Mouse (Mus musculus): ENCODE data around the gene Tuba1b. TPM values are rescaled to one million over a fixed set of nuclear protein-coding genes. Genes with fewer than 3 reads are reported as not detected.

The Tuba1b gene
- polyA plus RNA-seq, 1 experiment from 2014 or later = 1,971 TPM

- Histone ChIP-seq H3K9me3 (ENCODE audit: control insufficient read depth, low read length) (no peaks in the 10 kb centered on the region), H3K27ac (ENCODE audit: low read depth, low read length) (no peak overlapping the region), H3K4me1 (ENCODE audit: control insufficient read depth, insufficient read depth, low read length) (peaks cover 26% of the 10 kb centered on the region), H3K27me3 (ENCODE audit: control insufficient read depth, insufficient read depth, low read length) (peaks cover 40% of the 10 kb centered on the region), H3K9ac (ENCODE audit: low read depth, low read length) (no peak overlapping the region), H3K4me3 (ENCODE audit: low read length) (peak overlapping the region; percentile 17; the same call in 1 of the 2 replicates), H3K4me2 (replicated peaks; ENCODE audit: low read depth, low read length) (peak overlapping the region; percentile 34), H3K36me3 (ENCODE audit: control insufficient read depth, insufficient read depth, low read length) (no peaks in the 10 kb centered on the region)
- WGBS = 14% methylated on average over 19 of the region's 19 CpGs
- ATAC-seq (ENCODE audit: low FRiP score, low TSS enrichment) = no peak
Observed at GRCm38 (mm10) chr15:98891198-98891742, 43.1 kb downstream of the Tuba1b start.

GRCm38 (mm10) chr15:98887526-98887925 is 46.8 kb downstream of the Tuba1b start:
- Histone ChIP-seq H3K4me3 (ENCODE audit: low read length) (no peak overlapping the region), H3K27me3 (ENCODE audit: control insufficient read depth, insufficient read depth, low read length) (peaks cover 3% of the 10 kb centered on the region; the same call in 1 of the 2 replicates), H3K9me3 (ENCODE audit: control insufficient read depth, low read length) (no peaks in the 10 kb centered on the region), H3K9ac (ENCODE audit: low read depth, low read length) (no peak overlapping the region), H3K36me3 (ENCODE audit: control insufficient read depth, insufficient read depth, low read length) (no peaks in the 10 kb centered on the region), H3K4me1 (ENCODE audit: control insufficient read depth, insufficient read depth, low read length) (no peaks in the 10 kb centered on the region), H3K27ac (ENCODE audit: low read depth, low read length) (no peak overlapping the region), H3K4me2 (replicated peaks; ENCODE audit: low read depth, low read length) (no peak overlapping the region)
- ATAC-seq (ENCODE audit: low FRiP score, low TSS enrichment) = no peak
- WGBS = 79% methylated on average over 7 of the region's 7 CpGs

- Histone ChIP-seq H3K27me3 (ENCODE audit: control insufficient read depth, insufficient read depth, low read length) (no peaks in the 10 kb centered on the region), H3K4me1 (ENCODE audit: control insufficient read depth, insufficient read depth, low read length) (peaks cover under 1% of the 10 kb centered on the region; the same call in 1 of the 2 replicates), H3K27ac (ENCODE audit: low read depth, low read length) (no peak overlapping the region), H3K4me2 (replicated peaks; ENCODE audit: low read depth, low read length) (no peak overlapping the region), H3K9me3 (ENCODE audit: control insufficient read depth, low read length) (no peaks in the 10 kb centered on the region), H3K4me3 (ENCODE audit: low read length) (no peak overlapping the region), H3K36me3 (ENCODE audit: control insufficient read depth, insufficient read depth, low read length) (no peaks in the 10 kb centered on the region), H3K9ac (ENCODE audit: low read depth, low read length) (no peak overlapping the region)
- no peak for ATAC-seq (ENCODE audit: low FRiP score, low TSS enrichment)
- 69% methylated on average over 8 of the region's 8 CpGs for WGBS
Observed at GRCm38 (mm10) chr15:98886667-98887387, 47.5 kb downstream of the Tuba1b start.

- no peak overlapping the region for H3K27ac ChIP-seq (ENCODE audit: low read depth, low read length)
- no peak overlapping the region for H3K4me2 ChIP-seq (replicated peaks; ENCODE audit: low read depth, low read length)
- 50% methylated on average over 1 of the region's 1 CpGs for WGBS
- H3K4me3 ChIP-seq (ENCODE audit: low read length) = no peak overlapping the region
- H3K4me1 ChIP-seq (ENCODE audit: control insufficient read depth, insufficient read depth, low read length) = peaks cover 4% of the 10 kb centered on the region; the same call in 1 of the 2 replicates
- no peak for ATAC-seq (ENCODE audit: low FRiP score, low TSS enrichment)
- no peak overlapping the region for H3K9ac ChIP-seq (ENCODE audit: low read depth, low read length)
- H3K27me3 ChIP-seq (ENCODE audit: control insufficient read depth, insufficient read depth, low read length) = no peaks in the 10 kb centered on the region
- no peaks in the 10 kb centered on the region for H3K9me3 ChIP-seq (ENCODE audit: control insufficient read depth, low read length)
- no peaks in the 10 kb centered on the region for H3K36me3 ChIP-seq (ENCODE audit: control insufficient read depth, insufficient read depth, low read length)
Observed at GRCm38 (mm10) chr15:98884106-98884505, 50.3 kb downstream of the Tuba1b start.

GRCm38 (mm10) chr15:98883661-98884060 is 50.7 kb downstream of the Tuba1b start:
- no peak overlapping the region for H3K4me3 ChIP-seq (ENCODE audit: low read length)
- no peaks in the 10 kb centered on the region for H3K9me3 ChIP-seq (ENCODE audit: control insufficient read depth, low read length)
- peaks cover 4% of the 10 kb centered on the region; the same call in 1 of the 2 replicates for H3K4me1 ChIP-seq (ENCODE audit: control insufficient read depth, insufficient read depth, low read length)
- H3K27ac ChIP-seq (ENCODE audit: low read depth, low read length) = no peak overlapping the region
- no peak overlapping the region for H3K4me2 ChIP-seq (replicated peaks; ENCODE audit: low read depth, low read length)
- H3K9ac ChIP-seq (ENCODE audit: low read depth, low read length) = no peak overlapping the region
- H3K36me3 ChIP-seq (ENCODE audit: control insufficient read depth, insufficient read depth, low read length) = no peaks in the 10 kb centered on the region
- no peak for ATAC-seq (ENCODE audit: low FRiP score, low TSS enrichment)
- H3K27me3 ChIP-seq (ENCODE audit: control insufficient read depth, insufficient read depth, low read length) = no peaks in the 10 kb centered on the region

- H3K27ac ChIP-seq (ENCODE audit: low read depth, low read length) = peak overlapping the region; percentile 68; the same call in 1 of the 2 replicates
- 8% methylated on average over 5 of the region's 5 CpGs for WGBS
- H3K4me3 ChIP-seq (ENCODE audit: low read length) = peak overlapping the region; percentile 60
- no peaks in the 10 kb centered on the region for H3K27me3 ChIP-seq (ENCODE audit: control insufficient read depth, insufficient read depth, low read length)
- H3K36me3 ChIP-seq (ENCODE audit: control insufficient read depth, insufficient read depth, low read length) = no peaks in the 10 kb centered on the region; the same call in 1 of the 2 replicates
- peak overlapping the region; percentile 34; the same call in 1 of the 2 replicates for H3K4me2 ChIP-seq (replicated peaks; ENCODE audit: low read depth, low read length)
- no peaks in the 10 kb centered on the region for H3K9me3 ChIP-seq (ENCODE audit: control insufficient read depth, low read length)
- H3K4me1 ChIP-seq (ENCODE audit: control insufficient read depth, insufficient read depth, low read length) = peaks cover 4% of the 10 kb centered on the region; the same call in 1 of the 2 replicates
- H3K9ac ChIP-seq (ENCODE audit: low read depth, low read length) = peak overlapping the region; percentile 40; the same call in 1 of the 2 replicates
- ATAC-seq (ENCODE audit: low FRiP score, low TSS enrichment) = peak; percentile 17; the same call in 1 of the 2 replicates
Observed at GRCm38 (mm10) chr15:98881656-98882008, 52.7 kb downstream of the Tuba1b start.

Other genes with a start within 250 kb of the Tuba1b start
- gene Ccdc65, start 226.4 kb downstream of the Tuba1b start, polyA plus RNA-seq (2014; fragmentation: Nextera tagmentation; extraction: Ambion mirVana) = 0.69 and 1.0 TPM in 2 replicates
- 28.8 and 33.4 TPM in 2 replicates for gene Fkbp11, start 206.4 kb downstream of the Tuba1b start, polyA plus RNA-seq (2014; fragmentation: Nextera tagmentation; extraction: Ambion mirVana)
- 29.8 and 39.7 TPM in 2 replicates for gene Arf3, start 171.4 kb downstream of the Tuba1b start, polyA plus RNA-seq (2014; fragmentation: Nextera tagmentation; extraction: Ambion mirVana)
- not detected in 2 replicates for gene Wnt10b, start 156.4 kb downstream of the Tuba1b start, polyA plus RNA-seq (2014; fragmentation: Nextera tagmentation; extraction: Ambion mirVana)
- gene Wnt1, start 144.7 kb downstream of the Tuba1b start, polyA plus RNA-seq (2014; fragmentation: Nextera tagmentation; extraction: Ambion mirVana) = not detected in 2 replicates
- 1.4 TPM in 2 replicates for gene Ddn, start 125.1 kb downstream of the Tuba1b start, polyA plus RNA-seq (2014; fragmentation: Nextera tagmentation; extraction: Ambion mirVana)
- gene Prkag1, start 103.0 kb downstream of the Tuba1b start, polyA plus RNA-seq (2014; fragmentation: Nextera tagmentation; extraction: Ambion mirVana) = 67.8 and 83.7 TPM in 2 replicates
- 17.5 and 21.4 TPM in 2 replicates for gene Kmt2d, start 63.4 kb downstream of the Tuba1b start, polyA plus RNA-seq (2014; fragmentation: Nextera tagmentation; extraction: Ambion mirVana)
- gene Rhebl1, start 40.0 kb downstream of the Tuba1b start, polyA plus RNA-seq (2014; fragmentation: Nextera tagmentation; extraction: Ambion mirVana) = 14.4 and 22.4 TPM in 2 replicates
- 0.54 and 0.84 TPM in 2 replicates for gene Dhh, start 36.0 kb downstream of the Tuba1b start, polyA plus RNA-seq (2014; fragmentation: Nextera tagmentation; extraction: Ambion mirVana)
- 5.5 and 8.6 TPM in 2 replicates for gene Lmbr1l, start 16.3 kb downstream of the Tuba1b start, polyA plus RNA-seq (2014; fragmentation: Nextera tagmentation; extraction: Ambion mirVana)
- gene Gm49450, start 19.0 kb upstream of the Tuba1b start, polyA plus RNA-seq (2014; fragmentation: Nextera tagmentation; extraction: Ambion mirVana) = not detected in 2 replicates
- gene Tuba1a, start 19.1 kb upstream of the Tuba1b start, polyA plus RNA-seq (2014; fragmentation: Nextera tagmentation; extraction: Ambion mirVana) = 891 and 921 TPM in 2 replicates
- gene Tuba1c, start 95.3 kb upstream of the Tuba1b start, polyA plus RNA-seq (2014; fragmentation: Nextera tagmentation; extraction: Ambion mirVana) = 187 and 196 TPM in 2 replicates
- 0.13 and 0.31 TPM in 2 replicates for gene Prph, start 120.6 kb upstream of the Tuba1b start, polyA plus RNA-seq (2014; fragmentation: Nextera tagmentation; extraction: Ambion mirVana)
- gene Troap, start 140.0 kb upstream of the Tuba1b start, polyA plus RNA-seq (2014; fragmentation: Nextera tagmentation; extraction: Ambion mirVana) = 27.3 and 31.7 TPM in 2 replicates
- gene C1ql4, start 153.3 kb upstream of the Tuba1b start, polyA plus RNA-seq (2014; fragmentation: Nextera tagmentation; extraction: Ambion mirVana) = 0.43 and 1.3 TPM in 2 replicates
- gene Dnajc22, start 158.6 kb upstream of the Tuba1b start, polyA plus RNA-seq (2014; fragmentation: Nextera tagmentation; extraction: Ambion mirVana) = 5.4 and 7.1 TPM in 2 replicates
- 51.5 and 55.2 TPM in 2 replicates for gene Spats2, start 191.4 kb upstream of the Tuba1b start, polyA plus RNA-seq (2014; fragmentation: Nextera tagmentation; extraction: Ambion mirVana)